ENCODE assay signal across 11 mouse cellular contexts in the genomic region with DNA sequence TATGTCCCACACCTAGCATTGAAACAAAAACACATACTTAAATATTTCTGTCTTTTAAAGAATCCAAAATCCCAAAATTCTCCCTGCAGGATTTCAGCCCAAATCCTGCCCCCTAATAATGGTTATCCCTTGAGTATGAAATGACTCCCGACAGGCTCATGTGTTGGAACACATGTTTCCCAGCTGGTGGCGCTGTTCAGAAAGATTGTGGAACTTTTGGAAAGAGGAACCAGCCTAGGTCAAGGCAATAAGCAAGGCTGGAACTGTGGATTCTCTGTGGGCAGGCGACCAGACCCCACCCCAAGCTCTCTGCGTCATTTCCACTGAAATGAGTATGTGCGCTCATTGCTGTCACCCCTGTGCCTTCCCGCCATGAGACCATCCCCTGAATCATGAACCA. TPM values are rescaled to one million over a fixed set of nuclear protein-coding genes. Genes with fewer than 3 reads are reported as not detected.
DNase-seq lines count a peak whose midpoint lies in the region; ATAC-seq and TF ChIP-seq lines count a peak whose summit lies in the region.
"Had no signal": no experiment of that assay in that cellular context is flagged by ENCODE, and none has a peak within 500 bp of the region (broad histone marks: within the 10 kb centered on the region; RNA-seq: fewer than 3 reads in every experiment).

No protein-coding gene starts in this region.

- intact Hi-C loops in gastrocnemius, adult 2 months (cut with DNase I): no loop called here
- intact Hi-C loops in gastrocnemius, postnatal 14 days (cut with DNase I; ENCODE audit: low total_unique reads): no loop called here

- TF ChIP-seq CTCF in gastrocnemius, adult 2 months (IDR thresholded peaks at IDR 0.05): peak; percentile 38; the same call in 1 of the 2 replicates

- no peak for DNase-seq in gastrocnemius, adult 2 months
- DNase-seq in gastrocnemius, adult 18-20 months (ENCODE audit: low spot score): no peak
- peak; percentile 44 for DNase-seq in testis, postnatal 10 days (ENCODE audit: low spot score)
- no peak for DNase-seq in testis, postnatal 14 days (ENCODE audit: low spot score)
- no peak for DNase-seq in right cerebral cortex, postnatal 25 days
- no peak for DNase-seq in gastrocnemius, postnatal 14 days
- DNase-seq in cerebellum, postnatal 4 days (ENCODE audit: low spot score in 2 of 2): no peak

- ATAC-seq in granulocyte monocyte progenitor cell, adult 5-6 weeks (replicated peaks; ENCODE audit: poor library complexity, severe bottlenecking): peak; percentile 92

- no peak overlapping the region for H3K4me3 ChIP-seq in gastrocnemius, adult 2 months
- H3K4me3 ChIP-seq: heart, embryonic 13.5 days; limb, embryonic 15.5 days; neural tube, embryonic 12.5 days had no signal

- no peak overlapping the region for H3K27ac ChIP-seq in gastrocnemius, adult 2 months
- H3K27ac ChIP-seq: heart, embryonic 13.5 days; limb, embryonic 15.5 days; neural tube, embryonic 12.5 days had no signal

RNA-seq across cellular contexts. Expression of gene Rwdd4a, which starts 20.1 kb away (rescaled TPM):
- 10 to 100 TPM; 28.7 to 36.7 TPM for total RNA-seq in gastrocnemius, adult 2 months (2021)
- 10 to 100 TPM; 29.1 to 35.0 TPM for total RNA-seq in gastrocnemius, adult 18-20 months (2021)
- total RNA-seq in granulocyte monocyte progenitor cell, adult 5-6 weeks (2014; fragmentation: Nextera tagmentation): 34.4 and 46.9 TPM in 2 replicates
- total RNA-seq in granulocyte monocyte progenitor cell, adult 5-6 weeks (2017): 36.8 and 42.6 TPM in 2 replicates
- total RNA-seq in gastrocnemius, postnatal 14 days (2021): 10 to 100 TPM; 27.2 to 32.5 TPM

RNA-seq across cellular contexts. Expression of gene Trappc11, which starts 20.3 kb away (rescaled TPM):
- total RNA-seq in gastrocnemius, adult 2 months (2021): 10 to 100 TPM; 17.5 to 19.1 TPM
- total RNA-seq in gastrocnemius, adult 18-20 months (2021): 10 to 100 TPM; 19.2 to 20.3 TPM
- 27.6 and 28.7 TPM in 2 replicates for total RNA-seq in granulocyte monocyte progenitor cell, adult 5-6 weeks (2014; fragmentation: Nextera tagmentation)
- total RNA-seq in granulocyte monocyte progenitor cell, adult 5-6 weeks (2017): 38.9 and 40.7 TPM in 2 replicates
- 10 to 100 TPM; 16.3 to 17.5 TPM for total RNA-seq in gastrocnemius, postnatal 14 days (2021)
